Mouse (Mus musculus): ENCODE results near the gene Ehbp1.

The Ehbp1 gene

GRCm38 (mm10) chr11:22001321-22002061, 340.6 kb downstream of the Ehbp1 start:
- in situ Hi-C loops (cut with MboI), result no loop called here

GRCm38 (mm10) chr11:22000316-22001076, 341.6 kb downstream of the Ehbp1 start:
- in situ Hi-C loops (cut with MboI), result no loop called here

GRCm38 (mm10) chr11:21999396-22000315, 342.4 kb downstream of the Ehbp1 start:
- in situ Hi-C loops (cut with MboI), result no loop called here

- in situ Hi-C loops (cut with MboI), result no loop called here
Observed at GRCm38 (mm10) chr11:21998141-21999047, 343.7 kb downstream of the Ehbp1 start.

- in situ Hi-C loops (cut with MboI), result no loop called here
Observed at GRCm38 (mm10) chr11:21997561-21998140, 344.4 kb downstream of the Ehbp1 start.

GRCm38 (mm10) chr11:21996661-21997560, 345.2 kb downstream of the Ehbp1 start:
- in situ Hi-C loops (cut with MboI), result no loop called here

- in situ Hi-C loops (cut with MboI), result no loop called here
Observed at GRCm38 (mm10) chr11:21996325-21996647, 345.8 kb downstream of the Ehbp1 start.

- in situ Hi-C loops (cut with MboI), result no loop called here
Observed at GRCm38 (mm10) chr11:21995534-21996324, 346.4 kb downstream of the Ehbp1 start.

GRCm38 (mm10) chr11:21994377-21995370, 347.4 kb downstream of the Ehbp1 start:
- in situ Hi-C loops (cut with MboI), result no loop called here

GRCm38 (mm10) chr11:21993597-21994376, 348.3 kb downstream of the Ehbp1 start:
- in situ Hi-C loops (cut with MboI), result no loop called here

- in situ Hi-C loops (cut with MboI), result no loop called here
Observed at GRCm38 (mm10) chr11:21992761-21993596, 349.1 kb downstream of the Ehbp1 start.

- in situ Hi-C loops (cut with MboI), result no loop called here
Observed at GRCm38 (mm10) chr11:21988398-21988946, 353.6 kb downstream of the Ehbp1 start.

GRCm38 (mm10) chr11:21985118-21985517, 357.0 kb downstream of the Ehbp1 start:
- in situ Hi-C loops (cut with MboI), result no loop called here

GRCm38 (mm10) chr11:21974005-21974531, 368.0 kb downstream of the Ehbp1 start:
- in situ Hi-C loops (cut with MboI), result no loop called here

- in situ Hi-C loops (cut with MboI), result no loop called here
Observed at GRCm38 (mm10) chr11:21973597-21973996, 368.5 kb downstream of the Ehbp1 start.
